Mouse (Mus musculus) kidney, adult 18-20 months (tissue): ENCODE data around the gene Ovol1.
A peak's percentile ranks its signal among the peaks of the same experiment; 100 is the strongest.

Experiments used
- DNase-seq: peaks from one replicate; pipeline ENCODE4 v3.0.0; 2021

Ovol1 gene

DNA sequence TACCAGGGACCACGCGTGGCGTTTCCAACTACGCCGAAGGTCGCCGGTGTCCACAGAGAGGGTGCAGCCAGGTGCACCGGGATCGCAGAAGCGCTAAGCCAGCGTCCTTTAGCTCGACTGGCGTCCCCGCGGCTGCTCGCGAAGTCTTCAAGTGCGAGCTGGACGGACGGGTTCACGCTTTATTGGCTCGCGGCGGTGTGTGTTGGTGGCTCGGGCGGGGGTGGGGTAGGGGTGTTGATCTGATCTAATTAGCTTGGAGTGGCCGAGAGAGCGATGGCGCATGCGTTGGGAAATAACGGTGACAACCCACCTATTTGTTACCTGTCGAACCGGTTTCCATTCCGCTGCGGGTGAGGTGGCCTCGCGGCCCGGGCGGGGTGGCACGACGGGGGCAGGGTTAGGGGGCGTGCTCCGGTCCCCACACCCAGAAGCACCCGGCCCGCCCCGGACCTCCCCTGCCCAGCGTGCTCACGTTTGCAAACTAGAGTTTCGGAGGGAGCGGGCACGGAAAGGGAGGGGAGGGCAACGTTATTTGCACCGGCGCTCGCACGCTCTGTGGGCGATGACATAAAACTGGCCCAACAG lies at the start of gene Ovol1:
Gene Ovol1 (minus strand): TSS at position 190 of the 585 bp plus-strand sequence.
- DNase-seq = peak; percentile 79

DNA sequence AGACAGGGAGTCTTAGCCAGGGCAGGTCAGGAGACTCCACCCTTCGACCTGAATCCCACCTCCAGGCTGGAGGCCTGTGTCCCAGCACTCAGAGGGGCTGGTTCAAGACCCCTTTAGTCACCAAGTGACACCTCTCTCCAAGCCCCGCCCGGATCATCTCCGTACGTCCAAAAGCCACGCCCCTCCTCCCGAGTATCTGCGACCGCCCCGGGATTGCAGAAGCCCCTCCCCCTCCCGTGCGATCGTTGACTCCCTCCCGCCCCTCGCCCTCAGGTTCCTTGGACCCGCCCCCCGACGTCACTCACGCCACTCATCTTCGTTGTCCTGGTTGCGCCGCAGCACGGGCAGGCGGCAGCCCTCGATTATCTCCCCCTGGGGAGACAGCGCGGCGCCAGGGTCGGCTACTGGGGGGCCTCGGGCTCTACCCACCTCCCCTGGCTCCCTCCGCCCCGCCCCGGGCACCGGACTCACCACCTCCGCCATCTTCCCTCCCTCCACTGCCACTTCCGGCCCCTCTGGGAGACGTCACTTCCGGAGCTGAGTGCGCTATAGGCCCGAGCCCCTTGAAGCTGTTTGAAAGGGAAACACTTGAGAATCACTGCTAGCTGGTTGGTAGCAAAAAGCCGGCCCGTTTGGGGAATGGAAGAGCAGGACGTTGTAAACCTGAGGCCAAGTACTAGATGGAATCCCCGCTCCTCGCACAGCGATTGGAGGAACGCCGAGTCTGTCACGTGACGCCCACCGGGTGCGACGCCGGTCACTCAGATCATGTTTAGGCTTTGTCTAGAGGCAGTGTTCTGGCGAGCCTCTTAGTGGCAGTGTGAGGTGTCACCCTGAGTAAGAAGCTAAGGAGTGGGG lies 49.3 kb upstream of the Ovol1 start, which contains the start of gene Kat5:
Gene Kat5 (minus strand): TSS at position 691 of the 858 bp plus-strand sequence.
- peak; percentile 97 for DNase-seq

GRCm38 (mm10) chr19:5609171-5609546 lies 48.7 kb upstream of the Ovol1 start:
- DNase-seq = no peak

DNA sequence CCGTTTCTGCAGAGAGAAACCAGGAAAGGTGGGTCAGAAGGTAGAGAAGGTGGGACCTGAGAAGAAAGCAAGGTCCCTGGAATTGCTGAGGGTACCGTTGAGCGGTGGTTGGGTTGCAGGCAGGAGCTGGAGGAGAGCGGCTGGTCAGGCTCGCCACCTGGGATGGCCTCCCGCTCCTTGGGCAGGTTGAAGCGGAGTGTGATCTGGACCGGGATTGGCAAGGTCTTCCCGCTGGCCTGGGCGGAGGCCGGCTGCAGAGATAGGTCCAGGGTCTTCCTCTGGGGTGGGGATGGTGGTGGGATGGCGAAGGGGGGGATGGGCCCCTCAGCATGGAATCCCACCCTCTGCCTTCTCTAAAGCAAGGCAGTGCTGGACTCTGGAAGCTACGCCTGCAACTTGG lies 48.3 kb upstream of the Ovol1 start:
- no peak for DNase-seq

DNA sequence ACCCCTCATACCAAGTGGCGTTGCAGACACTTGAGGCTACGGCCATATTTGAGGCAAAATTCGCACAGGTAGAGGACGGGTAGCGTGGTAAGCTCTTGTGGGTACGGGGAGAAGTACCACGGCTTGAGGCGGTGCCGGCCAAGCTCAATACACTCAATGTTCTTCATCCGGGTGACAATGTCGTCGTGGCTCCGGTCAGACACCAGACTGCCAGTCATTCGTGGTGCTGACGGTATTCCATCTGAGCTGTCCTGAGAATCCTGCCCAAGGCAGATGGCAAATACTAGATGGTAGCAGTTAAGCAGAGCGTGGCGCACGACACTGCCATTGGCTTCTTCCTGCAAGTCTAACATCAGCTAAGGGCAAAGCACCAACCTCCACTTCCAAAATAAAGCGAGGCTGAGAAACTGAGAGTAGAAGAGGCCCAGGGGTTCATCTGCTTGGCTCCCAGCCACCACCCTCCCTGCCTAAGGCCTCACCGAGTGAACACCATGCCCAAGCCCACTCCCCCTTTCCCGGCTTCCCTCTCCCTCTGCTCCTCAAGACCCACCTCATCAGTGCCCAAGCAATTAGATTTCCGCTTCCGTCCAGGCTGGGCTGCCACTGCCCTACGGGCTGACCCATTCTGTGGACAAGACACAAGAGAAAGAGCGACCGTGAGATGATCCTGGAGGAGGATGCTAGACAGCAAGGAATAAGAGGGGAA lies 47.4 kb upstream of the Ovol1 start:
- DNase-seq = no peak

DNA sequence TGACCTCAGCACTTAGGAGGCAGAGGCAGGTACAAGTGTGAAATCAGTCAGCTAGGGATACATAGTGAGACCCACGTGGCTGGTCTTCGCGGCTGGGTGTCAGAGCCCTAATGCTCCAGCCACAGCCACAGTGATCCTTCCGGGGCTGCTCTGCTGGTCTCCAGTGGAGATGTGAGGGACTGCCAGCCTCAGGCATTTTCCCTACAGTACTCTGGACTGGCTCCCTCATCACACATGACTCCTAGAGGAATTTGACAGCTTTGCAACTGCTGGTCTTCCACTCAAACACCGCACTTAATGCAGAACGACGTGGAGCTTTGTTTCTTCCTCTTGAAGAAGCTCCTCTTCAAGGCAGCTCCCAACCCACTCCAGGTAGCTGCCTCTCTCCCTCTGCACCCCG lies 45.8 kb upstream of the Ovol1 start:
- no peak for DNase-seq

DNA sequence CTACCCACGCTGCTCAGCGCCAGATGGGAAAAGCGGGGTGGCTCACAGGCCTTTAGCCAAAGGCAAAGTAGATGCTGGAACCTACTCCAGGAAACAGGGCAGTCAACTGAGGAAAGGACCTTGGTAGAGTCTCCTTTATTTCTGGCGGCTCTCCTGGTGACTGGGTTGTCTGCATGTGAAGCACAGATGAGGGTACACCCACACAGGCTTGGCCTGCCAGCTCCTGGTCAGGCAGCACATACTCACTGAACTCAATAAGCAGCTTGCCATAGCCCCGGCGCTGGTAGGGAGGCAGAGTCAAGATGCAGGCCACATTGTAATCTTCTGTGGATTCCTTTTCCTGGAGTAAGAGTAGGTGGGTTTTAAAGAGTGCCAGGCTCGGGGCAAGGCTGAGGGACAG lies 44.7 kb upstream of the Ovol1 start:
- no peak for DNase-seq

GRCm38 (mm10) chr19:5603664-5604063 lies 43.2 kb upstream of the Ovol1 start:
- DNase-seq = no peak

DNA sequence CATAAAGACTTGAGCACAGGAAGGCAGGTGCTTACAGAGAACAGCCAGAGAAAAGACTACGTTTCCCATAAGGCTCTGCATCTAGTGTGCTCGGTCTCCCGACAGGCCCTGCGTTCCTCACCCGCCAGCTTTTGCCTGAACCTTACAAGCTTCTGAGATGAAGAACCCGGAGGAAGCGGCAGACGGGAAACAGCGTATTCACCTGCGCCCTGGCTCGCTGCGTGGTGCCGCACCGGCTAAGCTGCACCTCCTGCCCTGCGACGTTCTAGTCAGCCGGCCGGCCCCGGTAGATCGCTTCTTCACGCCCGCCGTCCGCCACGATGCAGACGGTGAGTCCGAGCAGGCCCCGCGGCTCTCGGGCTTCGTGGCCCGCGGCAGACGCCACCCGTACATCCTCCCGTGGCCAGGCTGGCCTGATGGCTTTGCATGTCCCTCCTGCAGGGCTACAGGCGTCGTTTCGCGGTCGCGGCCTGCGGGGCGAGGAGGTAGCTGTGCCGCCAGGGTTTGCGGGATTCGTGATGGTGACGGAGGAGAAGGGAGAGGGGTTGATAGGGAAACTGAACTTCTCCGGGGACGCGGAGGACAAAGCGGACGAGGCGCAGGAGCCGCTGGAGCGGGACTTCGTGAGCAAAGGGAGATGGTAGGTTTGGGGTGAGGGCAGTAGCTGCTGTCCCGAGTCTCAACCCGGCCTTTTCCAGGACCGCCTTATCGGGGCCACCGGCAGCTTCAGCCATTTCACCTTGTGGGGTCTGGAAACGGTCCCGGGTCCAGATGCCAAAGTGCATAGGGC lies 41.5 kb upstream of the Ovol1 start, which contains the start of gene Rnaseh2c:
Gene Rnaseh2c (plus strand): TSS at position 122 of the 790 bp plus-strand sequence.
- peak; percentile 77 for DNase-seq

- no peak for DNase-seq
Observed at GRCm38 (mm10) chr19:5599224-5599623, 38.8 kb upstream of the Ovol1 start.

DNA sequence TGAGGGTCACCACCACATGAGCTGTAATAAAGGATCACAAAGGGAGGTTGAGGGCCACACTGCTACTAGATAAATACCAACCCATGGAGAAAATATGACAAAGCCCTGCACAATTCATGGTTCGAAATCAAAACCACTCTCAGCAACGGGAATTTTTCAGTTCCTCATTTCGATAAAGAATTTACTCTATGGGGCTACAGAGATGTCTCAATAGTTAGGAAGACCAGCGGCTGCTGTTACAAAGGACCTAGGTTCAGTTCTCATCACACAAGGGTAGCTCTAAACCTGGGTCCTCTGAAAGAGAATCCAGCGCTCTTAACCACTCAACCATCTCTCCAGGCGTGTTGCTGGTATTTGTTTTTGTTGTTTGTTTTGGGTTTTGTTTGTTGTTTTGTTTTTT lies 31.4 kb upstream of the Ovol1 start:
- DNase-seq = no peak

- no peak for DNase-seq
Observed at GRCm38 (mm10) chr19:5589159-5589558, 28.7 kb upstream of the Ovol1 start.

GRCm38 (mm10) chr19:5581995-5582394 lies 21.5 kb upstream of the Ovol1 start:
- no peak for DNase-seq

GRCm38 (mm10) chr19:5580776-5581175 lies 20.3 kb upstream of the Ovol1 start:
- DNase-seq = no peak

GRCm38 (mm10) chr19:5579971-5580370 lies 19.5 kb upstream of the Ovol1 start:
- DNase-seq = no peak

GRCm38 (mm10) chr19:5575336-5575735 lies 14.9 kb upstream of the Ovol1 start:
- no peak for DNase-seq

GRCm38 (mm10) chr19:5572331-5573125 lies 12.1 kb upstream of the Ovol1 start:
- peak; percentile 56 for DNase-seq

GRCm38 (mm10) chr19:5571831-5572230 lies 11.4 kb upstream of the Ovol1 start:
- no peak for DNase-seq

GRCm38 (mm10) chr19:5570353-5571246 lies 10.2 kb upstream of the Ovol1 start:
- DNase-seq = no peak

- DNase-seq = no peak
Observed at GRCm38 (mm10) chr19:5569521-5569920, 9.1 kb upstream of the Ovol1 start.
